Mouse (Mus musculus): ENCODE measurements at regions not wholly inside any gene's neighbourhood (a gene's known extent, or its start where the extent isn't known, plus 50 kb on each side); places are given as distances from the start of the nearest gene placed in this dataset.

DNA sequence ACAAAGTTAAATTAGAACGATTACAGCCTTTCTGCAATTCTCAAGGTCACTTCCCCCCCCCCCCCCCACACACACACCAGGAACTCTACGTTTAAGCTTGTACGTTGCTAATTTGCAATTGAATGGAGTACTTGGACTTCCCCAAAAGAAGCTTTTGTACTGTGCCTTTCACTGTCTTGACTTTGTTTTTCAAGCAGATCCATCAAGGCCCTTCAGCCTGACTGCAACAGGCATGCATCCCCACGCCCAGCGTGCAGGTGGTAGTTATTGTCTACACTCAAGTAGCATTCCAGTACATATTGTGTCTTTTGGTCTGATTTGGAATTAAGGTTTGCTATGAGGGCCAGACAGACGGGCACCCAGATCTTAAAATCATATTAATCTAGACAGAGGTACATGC is 483.1 kb downstream of the Tbl1xr1 start:
- TF ChIP-seq POLR2A (IDR thresholded peaks at IDR 0.05; ENCODE audit: insufficient read depth, low read length) (no peak), CTCF (IDR thresholded peaks at IDR 0.05; ENCODE audit: low read depth, low read length) (no peak)

Data from ES-Bruce4 (cell line).